Mouse (Mus musculus) stomach, adult 2 months (tissue): ENCODE data around the gene Vmn1r188. TPM values are rescaled to one million over a fixed set of nuclear protein-coding genes. Genes with fewer than 3 reads are reported as not detected.

Experiments used
- polyA plus RNA-seq: library from polyadenylated mRNA; depleted of rRNA; stranded (reverse); fragments of >200 nt; gene quantifications from 2 replicates; pipeline ENCODE4 v1.2.3, GENCODE M21; 2012; rRNA removed

Vmn1r188 gene
- not detected in 2 replicates for polyA plus RNA-seq

GRCm38 (mm10) chr13:22084140-22084539 lies at the start of gene Vmn1r188:
TSS of gene Vmn1r188 (plus strand) at chr13:22084440.

GRCm38 (mm10) chr13:22035267-22036148 lies 48.7 kb upstream of the Vmn1r188 start, which contains the start of the genes Hist1h2ah and Hist1h2bk:
TSS of gene Hist1h2ah (minus strand) at chr13:22035568.
TSS of gene Hist1h2bk (plus strand) at chr13:22035870.

DNA sequence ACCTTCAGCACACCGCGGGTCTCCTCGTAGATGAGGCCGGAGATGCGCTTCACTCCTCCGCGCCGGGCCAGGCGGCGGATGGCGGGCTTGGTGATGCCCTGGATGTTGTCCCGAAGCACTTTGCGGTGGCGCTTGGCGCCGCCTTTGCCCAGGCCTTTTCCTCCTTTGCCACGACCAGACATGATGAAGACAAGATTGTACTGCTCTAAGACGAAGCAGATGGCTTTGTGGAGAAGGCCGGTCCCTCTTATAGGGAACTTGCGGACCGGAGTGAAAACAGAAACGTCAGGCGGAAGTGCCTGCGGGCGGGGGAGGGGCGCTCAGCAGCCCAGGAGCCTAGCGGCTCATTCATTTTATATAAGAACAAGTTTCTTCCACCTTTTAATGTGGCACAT lies 43.1 kb upstream of the Vmn1r188 start, which contains the start of gene Hist1h4i:
Gene Hist1h4i, minus strand, starts transcription at position 221 of the 395 bp plus-strand sequence.

DNA sequence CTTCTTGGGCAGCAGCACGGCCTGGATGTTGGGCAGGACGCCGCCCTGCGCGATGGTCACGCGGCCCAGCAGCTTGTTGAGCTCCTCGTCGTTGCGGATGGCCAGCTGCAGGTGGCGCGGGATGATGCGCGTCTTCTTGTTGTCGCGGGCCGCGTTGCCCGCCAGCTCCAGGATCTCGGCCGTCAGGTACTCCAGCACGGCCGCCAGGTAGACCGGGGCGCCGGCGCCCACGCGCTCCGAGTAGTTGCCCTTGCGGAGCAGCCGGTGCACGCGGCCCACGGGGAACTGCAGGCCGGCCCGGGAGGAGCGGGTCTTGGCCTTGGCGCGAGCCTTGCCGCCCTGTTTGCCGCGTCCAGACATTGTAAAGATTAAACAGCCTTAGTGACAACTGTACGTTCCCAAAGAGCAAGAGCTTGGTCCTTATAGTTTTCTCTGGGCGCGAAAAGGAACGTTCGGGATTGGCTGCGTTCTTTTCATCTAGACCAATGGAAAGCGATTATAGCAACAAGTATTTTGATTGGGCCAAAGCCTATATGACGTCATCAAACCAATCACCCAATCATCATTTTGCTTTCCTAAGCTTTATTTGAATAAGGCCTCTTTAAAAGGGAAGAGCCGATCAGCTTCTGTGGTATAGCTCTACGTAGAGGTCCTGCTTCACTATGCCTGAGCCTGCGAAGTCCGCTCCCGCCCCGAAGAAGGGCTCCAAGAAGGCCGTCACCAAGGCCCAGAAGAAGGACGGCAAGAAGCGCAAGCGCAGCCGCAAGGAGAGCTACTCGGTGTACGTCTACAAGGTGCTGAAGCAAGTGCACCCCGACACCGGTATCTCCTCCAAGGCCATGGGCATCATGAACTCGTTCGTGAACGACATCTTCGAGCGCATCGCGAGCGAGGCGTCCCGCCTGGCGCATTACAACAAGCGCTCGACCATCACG lies 41.4 kb upstream of the Vmn1r188 start, which contains the start of the genes Hist1h2ag and Hist1h2bj:
Gene Hist1h2ag, minus strand, starts transcription at position 377 of the 935 bp plus-strand sequence.
Gene Hist1h2bj, plus strand, starts transcription at position 647 of the 935 bp plus-strand sequence.

GRCm38 (mm10) chr13:22105724-22106123 lies 21.5 kb downstream of the Vmn1r188 start, which contains the start of gene Vmn1r189:
TSS of gene Vmn1r189 (minus strand) at chr13:22105824.

Other genes with a start within 250 kb of the Vmn1r188 start
- gene Zfp184, start 139.3 kb upstream of the Vmn1r188 start, polyA plus RNA-seq: 0.03 TPM in 1 of 2 replicates, not detected in the other
- not detected in 2 replicates for gene Pom121l2, start 103.2 kb upstream of the Vmn1r188 start, polyA plus RNA-seq
- 0.22 and 0.48 TPM in 2 replicates for gene Prss16, start 74.7 kb upstream of the Vmn1r188 start, polyA plus RNA-seq
- 5.9 and 12.0 TPM in 2 replicates for gene Hist1h2ah, start 48.9 kb upstream of the Vmn1r188 start, polyA plus RNA-seq
- 9.0 and 9.2 TPM in 2 replicates for gene Hist1h2bk, start 48.6 kb upstream of the Vmn1r188 start, polyA plus RNA-seq
- 1.7 and 4.4 TPM in 2 replicates for gene Hist1h4i, start 43.1 kb upstream of the Vmn1r188 start, polyA plus RNA-seq
- 1.6 and 2.8 TPM in 2 replicates for gene Hist1h2ag, start 41.5 kb upstream of the Vmn1r188 start, polyA plus RNA-seq
- gene Hist1h2bj, start 41.2 kb upstream of the Vmn1r188 start, polyA plus RNA-seq: 3.4 and 3.7 TPM in 2 replicates
- gene Vmn1r189, start 21.4 kb downstream of the Vmn1r188 start, polyA plus RNA-seq: not detected in 2 replicates
- gene Vmn1r191, start 99.5 kb downstream of the Vmn1r188 start, polyA plus RNA-seq: not detected in 2 replicates
- gene Vmn1r192, start 106.7 kb downstream of the Vmn1r188 start, polyA plus RNA-seq: not detected in 2 replicates
- gene Vmn1r193, start 138.7 kb downstream of the Vmn1r188 start, polyA plus RNA-seq: not detected in 2 replicates
- not detected in 2 replicates for gene Vmn1r194, start 159.8 kb downstream of the Vmn1r188 start, polyA plus RNA-seq
- gene Vmn1r195, start 186.1 kb downstream of the Vmn1r188 start, polyA plus RNA-seq: not detected in 2 replicates
- not detected in 2 replicates for gene Vmn1r196, start 205.5 kb downstream of the Vmn1r188 start, polyA plus RNA-seq
- not detected in 2 replicates for gene Vmn1r197, start 240.1 kb downstream of the Vmn1r188 start, polyA plus RNA-seq